Mouse (Mus musculus) ES-Bruce4 (cell line): ENCODE results near the gene B3gat3. TPM values are rescaled to one million over a fixed set of nuclear protein-coding genes. Genes with fewer than 3 reads are reported as not detected.
A peak's percentile ranks its signal among the peaks of the same experiment; 100 is the strongest.

Source experiments
- H3K27ac ChIP-seq: 2 replicates; pipeline ENCODE4 v1.5.1; 2012; ENCODE audit warnings: low read length, inconsistent platforms; ENCODE audit not compliant: insufficient read depth
- H3K27me3 ChIP-seq: 2 replicates; pipeline ENCODE4 v1.6.1; 2012; ENCODE audit warnings: mild to moderate bottlenecking, low read length, inconsistent platforms; ENCODE audit not compliant: control insufficient read depth, poor library complexity, insufficient read depth, severe bottlenecking
- H3K36me3 ChIP-seq: 2 replicates; pipeline ENCODE4 v1.6.1; 2012; ENCODE audit warnings: inconsistent platforms, mild to moderate bottlenecking, low read length, moderate library complexity; ENCODE audit not compliant: control insufficient read depth, poor library complexity, insufficient read depth, severe bottlenecking
- H3K4me1 ChIP-seq: one replicate; pipeline ENCODE4 v1.8.1; 2011; ENCODE audit warnings: low read length; ENCODE audit not compliant: control insufficient read depth, insufficient read depth
- H3K4me3 ChIP-seq: 2 replicates; pipeline ENCODE4 v1.5.1; 2011; ENCODE audit warnings: low read depth, mild to moderate bottlenecking, low read length
- H3K9ac ChIP-seq: 2 replicates; pipeline ENCODE4 v1.6.1; 2012; ENCODE audit warnings: low read depth, mild to moderate bottlenecking, inconsistent platforms; ENCODE audit not compliant: poor library complexity, severe bottlenecking
- H3K9me3 ChIP-seq: replicated peaks from 2 replicates; pipeline ENCODE4 v1.6.1; 2012; ENCODE audit warnings: mild to moderate bottlenecking, low read length, inconsistent platforms; ENCODE audit not compliant: control insufficient read depth, poor library complexity, insufficient read depth, severe bottlenecking
- CTCF ChIP-seq: IDR thresholded peaks from one replicate; pipeline ENCODE4 v1.8.1; 2011; ENCODE audit warnings: low read depth, low read length
- EP300 ChIP-seq: IDR thresholded peaks from 2 replicates; pipeline ENCODE4 v1.6.1; 2011; ENCODE audit warnings: low read depth, low read length; ENCODE audit not compliant: insufficient read depth
- POLR2A ChIP-seq: IDR thresholded peaks from one replicate; pipeline ENCODE4 v1.8.1; 2011; ENCODE audit warnings: low read length; ENCODE audit not compliant: insufficient read depth
- polyA plus RNA-seq: library from polyadenylated mRNA; stranded (reverse); fragments of >200 nt; gene quantifications from 2 replicates; pipeline ENCODE4 v1.2.4, GENCODE M21; 2011; ENCODE audit warnings: low read depth; ENCODE audit not compliant: missing spikeins, insufficient read depth, insufficient read length

B3gat3 gene
- polyA plus RNA-seq, 1 experiment = 26.6 TPM

DNA sequence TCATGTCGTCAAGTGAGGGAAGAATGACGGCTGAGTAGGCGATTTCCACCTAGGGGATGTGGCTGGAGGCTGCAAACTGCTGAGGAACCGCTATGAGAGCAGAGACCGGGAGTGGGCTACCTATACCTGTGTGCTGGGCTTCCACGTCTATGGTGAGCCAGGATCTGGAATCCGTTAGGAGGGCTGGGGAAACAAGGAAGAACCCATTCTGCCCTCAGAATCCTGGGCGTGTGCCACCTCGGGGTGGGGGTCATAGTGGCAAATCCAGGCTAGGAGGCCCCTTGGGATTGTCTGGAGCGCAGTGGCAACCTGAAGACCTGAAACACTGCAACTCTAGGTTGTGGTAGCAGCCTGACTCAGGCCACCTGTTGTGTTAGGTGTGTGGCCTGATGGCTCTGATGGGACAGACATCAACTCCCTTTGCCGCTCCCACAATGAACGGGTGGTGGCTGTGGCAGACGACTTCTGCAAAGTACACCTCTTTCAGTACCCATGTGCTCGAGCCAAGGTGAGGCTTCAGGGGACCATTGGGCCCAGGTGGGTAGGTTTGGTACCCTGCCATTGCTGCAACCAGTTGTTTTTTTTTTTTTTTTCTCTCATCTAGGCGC, 20.5 kb downstream of the B3gat3 start:
- Histone ChIP-seq H3K4me1 (peaks cover 2% of the 10 kb centered on the region), H3K9me3 (no peaks in the 10 kb centered on the region), H3K36me3 (peaks cover 8% of the 10 kb centered on the region), H3K4me3 (peak overlapping the region; percentile 16), H3K27ac (peak overlapping the region; percentile 28), H3K9ac (peak overlapping the region; percentile 84), H3K27me3 (no peaks in the 10 kb centered on the region)
- no peak for TF ChIP-seq EP300
- no peak for TF ChIP-seq CTCF
- no peak for TF ChIP-seq POLR2A

DNA sequence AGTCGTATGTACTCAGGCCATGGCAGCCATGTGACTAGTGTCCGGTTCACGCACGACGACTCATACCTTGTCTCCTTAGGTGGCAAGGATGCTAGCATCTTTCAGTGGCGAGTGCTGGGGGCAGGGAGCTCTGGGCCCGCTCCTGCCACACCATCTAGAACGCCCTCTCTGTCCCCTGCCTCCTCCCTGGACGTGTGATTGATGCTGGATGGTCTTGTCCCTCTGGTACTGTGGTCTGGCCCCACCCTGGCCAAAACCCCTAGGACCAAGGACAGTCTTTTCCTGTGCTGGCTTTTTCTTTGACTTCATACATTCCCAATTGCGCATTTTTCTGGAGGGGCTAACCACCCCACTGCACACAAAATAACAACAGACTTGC, 21.0 kb downstream of the B3gat3 start:
- Histone ChIP-seq H3K4me3 (peak overlapping the region; percentile 16), H3K9me3 (no peaks in the 10 kb centered on the region), H3K36me3 (peaks cover 13% of the 10 kb centered on the region), H3K4me1 (peaks cover 2% of the 10 kb centered on the region), H3K27me3 (no peaks in the 10 kb centered on the region), H3K9ac (peak overlapping the region; percentile 84), H3K27ac (peak overlapping the region; percentile 28)
- TF ChIP-seq EP300 (no peak), CTCF (no peak), POLR2A (no peak)

DNA sequence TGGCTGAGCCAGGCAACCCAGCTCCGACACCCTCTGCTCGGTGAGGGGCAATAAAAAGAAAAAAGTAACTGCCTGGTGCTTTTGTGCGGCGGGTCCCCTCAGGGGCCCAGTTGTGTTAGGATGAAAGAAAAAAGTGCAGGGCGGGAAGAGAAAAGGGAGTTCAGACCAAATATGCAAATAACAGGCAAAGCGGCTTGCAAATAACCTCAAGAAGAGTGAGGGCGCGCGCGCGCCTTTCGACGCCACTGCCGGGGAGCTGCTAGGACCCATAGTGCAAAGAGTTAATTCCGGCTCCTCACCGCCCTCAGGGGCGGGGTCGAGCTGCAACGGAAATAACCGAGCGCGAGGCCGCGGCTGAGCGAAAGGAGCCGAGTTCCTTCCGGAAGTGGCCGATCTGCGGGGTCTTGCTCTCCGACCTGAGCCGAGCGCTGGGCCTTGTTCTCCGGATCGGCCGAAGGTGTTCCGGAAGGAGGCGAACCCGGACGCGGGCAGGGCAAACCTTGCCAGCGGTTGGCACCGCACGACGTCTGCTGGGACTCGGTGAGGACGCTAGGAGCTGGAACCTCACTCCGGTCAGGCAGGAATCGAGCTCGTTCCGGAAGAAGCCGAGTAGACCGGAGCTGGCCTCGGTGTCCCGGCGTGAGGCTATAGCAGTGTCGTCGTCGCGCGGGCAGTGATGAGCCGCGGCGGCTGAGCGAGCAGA, 21.5 kb downstream of the B3gat3 start, which contains the start of gene Mta2:
Gene Mta2 (plus strand): TSS at position 361 of the 703 bp plus-strand sequence.
- Histone ChIP-seq H3K9me3 (no peaks in the 10 kb centered on the region), H3K36me3 (peaks cover 18% of the 10 kb centered on the region)
- TF ChIP-seq EP300 (0 out of 2 replicates have a peak, but pooled peaks have one; percentile 11), CTCF (no peak), POLR2A (peak; percentile 36)

DNA sequence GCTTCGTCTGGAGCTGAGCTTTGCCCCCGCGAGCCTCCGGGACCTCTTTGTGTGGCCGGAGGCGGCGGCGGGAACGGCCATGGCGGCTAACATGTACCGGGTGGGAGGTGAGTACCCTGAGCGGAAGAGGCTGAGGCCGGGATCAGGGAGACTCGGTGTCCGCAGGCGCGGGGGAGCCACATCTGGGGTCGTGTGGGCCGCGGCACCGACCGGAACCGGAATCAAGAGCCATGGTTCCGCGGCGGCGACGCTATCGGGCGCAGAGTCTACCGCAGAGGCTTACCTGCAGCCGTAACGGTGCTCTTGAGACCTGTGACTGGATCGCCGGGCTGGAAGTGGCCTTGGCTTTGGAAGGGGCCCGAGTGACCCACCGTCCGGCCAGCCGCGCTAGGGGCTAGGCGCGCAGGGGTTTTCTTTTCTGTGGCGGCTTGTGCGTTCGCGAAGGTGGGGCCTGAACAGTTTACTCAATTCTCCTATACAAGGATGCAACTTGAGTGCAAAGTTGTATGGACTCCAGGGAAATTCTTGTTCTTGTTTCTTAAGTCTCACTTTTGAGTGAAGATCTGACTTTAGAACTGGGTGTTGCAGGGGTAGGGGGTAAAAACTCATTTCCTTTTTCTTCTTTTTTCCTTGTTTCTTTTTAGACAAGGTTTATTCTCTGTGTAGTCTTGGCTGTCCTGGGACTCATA, 22.2 kb downstream of the B3gat3 start:
- Histone ChIP-seq H3K27me3 (no peaks in the 10 kb centered on the region), H3K9me3 (no peaks in the 10 kb centered on the region), H3K27ac (peak overlapping the region; percentile 60), H3K4me3 (peak overlapping the region; percentile 71), H3K9ac (peak overlapping the region; percentile 84), H3K4me1 (peaks cover 2% of the 10 kb centered on the region), H3K36me3 (peaks cover 24% of the 10 kb centered on the region)
- TF ChIP-seq EP300 (no peak), POLR2A (no peak), CTCF (no peak)

More for the DNA sequence above, 21.5 kb downstream of the B3gat3 start, which contains the start of gene Mta2:
- no peaks in the 10 kb centered on the region for H3K27me3 ChIP-seq
- H3K4me1 ChIP-seq = peaks cover 2% of the 10 kb centered on the region
- peak within 1 kb of the TSS; percentile 60 for H3K27ac ChIP-seq
- peak within 1 kb of the TSS; percentile 84 for H3K9ac ChIP-seq
- peak within 1 kb of the TSS; percentile 71 for H3K4me3 ChIP-seq

DNA sequence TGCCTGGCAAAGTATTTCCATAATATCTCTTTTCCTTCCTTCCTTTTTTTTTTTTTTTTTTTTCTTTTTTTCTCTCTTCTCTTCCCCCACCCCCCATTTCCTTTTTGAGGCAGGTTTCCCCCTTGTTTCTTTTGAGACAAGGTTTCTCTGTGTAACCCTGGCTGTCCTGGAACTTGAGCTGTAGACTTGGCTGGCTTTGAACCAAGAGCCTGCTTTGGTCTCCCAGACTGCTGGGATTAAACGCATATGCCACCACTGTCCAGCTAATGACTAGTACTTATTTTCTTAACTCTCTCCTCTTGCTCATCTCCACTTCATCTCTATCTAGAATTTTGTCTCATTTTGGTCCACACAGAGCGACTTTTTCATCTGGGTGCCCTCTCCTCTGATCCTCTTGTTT, 22.9 kb downstream of the B3gat3 start:
- TF ChIP-seq CTCF (no peak), EP300 (no peak), POLR2A (no peak)
- Histone ChIP-seq H3K4me3 (peak overlapping the region; percentile 68), H3K4me1 (peaks cover 2% of the 10 kb centered on the region), H3K9me3 (no peaks in the 10 kb centered on the region), H3K9ac (peak overlapping the region; percentile 84), H3K27ac (peak overlapping the region; percentile 60; the same call in 1 of the 2 replicates), H3K36me3 (peaks cover 30% of the 10 kb centered on the region), H3K27me3 (no peaks in the 10 kb centered on the region)

DNA sequence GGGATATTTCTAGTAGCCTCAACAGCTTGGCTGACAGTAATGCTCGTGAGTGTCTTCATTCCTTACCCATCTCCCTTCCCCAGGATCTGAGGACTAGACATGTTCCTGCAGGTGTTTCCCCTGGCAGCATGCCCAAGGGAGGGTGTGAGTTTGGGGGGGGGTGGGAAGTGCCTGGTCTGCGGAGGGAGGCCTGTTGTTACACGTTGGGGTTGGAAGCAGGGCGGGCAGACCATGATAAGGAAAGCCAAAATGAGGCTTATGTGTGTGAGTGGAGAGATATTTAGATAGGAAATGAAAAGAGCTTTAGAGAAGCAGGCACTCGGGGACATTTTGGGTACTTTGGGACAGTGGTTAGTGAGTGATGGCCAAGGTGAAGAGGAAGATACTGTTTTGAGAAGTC, 23.9 kb downstream of the B3gat3 start:
- 0 out of 2 replicates have a peak overlapping the region, but pooled peaks have one; percentile 19 for H3K9ac ChIP-seq

More for the DNA sequence above, 23.9 kb downstream of the B3gat3 start:
- Histone ChIP-seq H3K9me3 (no peaks in the 10 kb centered on the region), H3K36me3 (peaks cover 40% of the 10 kb centered on the region), H3K27ac (no peak overlapping the region), H3K4me3 (no peak overlapping the region), H3K27me3 (no peaks in the 10 kb centered on the region), H3K4me1 (peaks cover 2% of the 10 kb centered on the region)
- TF ChIP-seq CTCF = no peak
- no peak for TF ChIP-seq EP300
- no peak for TF ChIP-seq POLR2A
